Mouse (Mus musculus) layer of hippocampus, adult 2 months (tissue): ENCODE results near the gene Casp1. TPM values are rescaled to one million over a fixed set of nuclear protein-coding genes. Genes with fewer than 3 reads are reported as not detected.

ENCODE experiments used
- DNase-seq, 2 experiments: peaks; one replicate each; pipeline ENCODE4 v3.0.0; 2022; ENCODE audit warnings: low spot score in 2 of 2
- H3K27ac ChIP-seq: fragments of 200-600 bp; 2 replicates; pipeline ENCODE4 v1.8.1; 2022
- H3K4me3 ChIP-seq: fragments of 200-600 bp; 2 replicates; pipeline ENCODE4 v1.8.1; 2022; ENCODE audit warnings: mild to moderate bottlenecking
- CTCF ChIP-seq: fragments of 200-600 bp; conservative IDR thresholded peaks from 2 replicates; pipeline ENCODE4 v1.8.1; 2022; ENCODE audit warnings: antibody characterized with exemption, mild to moderate bottlenecking, moderate library complexity
- long read RNA-seq, 2 experiments: library from polyadenylated mRNA; stranded (forward); transcript quantifications; one replicate each; pipeline ENCODE4 v2.0.0; 2021; ENCODE audit warnings: borderline mapping rate in 2 of 2
- total RNA-seq, 2 experiments: library from RNA; stranded (reverse); gene quantifications; 2 replicates each; pipeline ENCODE4 v1.2.3; 2021

Casp1 gene
- total RNA-seq, result under 1 TPM; 0.54 to 0.97 TPM
- long read RNA-seq, experiment 1, result 0 reads
- long read RNA-seq, experiment 2, partial matches to known transcripts, result 0 of 1 reads
- long read RNA-seq, experiment 2, other reads (novel, unspliced or antisense), result 0 of 1 reads

DNA sequence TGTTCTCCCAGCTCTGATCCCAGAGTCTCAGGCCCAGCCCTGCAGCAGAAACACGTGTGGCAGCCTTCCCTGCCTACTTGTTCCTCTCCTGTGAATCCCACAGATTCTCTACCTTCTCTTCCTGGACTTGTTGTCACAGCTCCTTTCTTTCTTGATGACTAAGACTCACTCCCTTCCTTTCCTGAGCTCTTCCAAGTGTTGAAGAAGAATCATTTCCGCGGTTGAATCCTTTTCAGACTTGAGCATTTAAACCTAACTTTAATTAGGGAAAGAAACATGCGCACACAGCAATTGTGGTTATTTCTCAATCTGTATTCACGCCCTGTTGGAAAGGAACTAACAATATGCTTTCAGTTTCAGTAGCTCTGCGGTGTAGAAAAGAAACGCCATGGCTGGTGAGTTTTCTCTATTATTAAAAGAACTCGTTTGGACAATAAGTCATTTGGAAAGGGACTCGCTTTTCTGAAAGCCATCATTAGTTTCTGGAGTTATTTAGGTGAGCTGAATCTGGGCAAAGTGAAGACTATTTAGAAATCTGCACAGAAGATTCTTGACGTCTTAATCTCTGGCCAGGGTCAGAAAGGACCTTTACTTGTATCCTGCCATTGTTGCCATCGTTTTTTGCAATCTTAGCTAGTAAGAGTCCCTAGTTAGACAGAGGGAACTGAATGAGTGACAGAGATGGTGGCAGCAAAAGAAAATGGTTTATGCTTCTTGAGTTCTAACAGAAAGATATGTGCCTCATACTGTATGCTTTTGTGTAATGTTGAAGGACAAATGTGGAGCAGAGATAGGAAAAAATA, at the start of gene Casp1:
Gene Casp1 (plus strand): TSS at position 189 of the 803 bp plus-strand sequence.
- H3K4me3 ChIP-seq, result peak within 1 kb of the TSS; percentile 19
- no peak within 1 kb of the TSS for H3K27ac ChIP-seq
- TF ChIP-seq CTCF, result no peak
- no peak for DNase-seq

GRCm38 (mm10) chr9:5263951-5264475, 34.3 kb upstream of the Casp1 start:
- no peak for DNase-seq
- Histone ChIP-seq H3K27ac (no peak overlapping the region), H3K4me3 (no peak overlapping the region)
- no peak for TF ChIP-seq CTCF

DNA sequence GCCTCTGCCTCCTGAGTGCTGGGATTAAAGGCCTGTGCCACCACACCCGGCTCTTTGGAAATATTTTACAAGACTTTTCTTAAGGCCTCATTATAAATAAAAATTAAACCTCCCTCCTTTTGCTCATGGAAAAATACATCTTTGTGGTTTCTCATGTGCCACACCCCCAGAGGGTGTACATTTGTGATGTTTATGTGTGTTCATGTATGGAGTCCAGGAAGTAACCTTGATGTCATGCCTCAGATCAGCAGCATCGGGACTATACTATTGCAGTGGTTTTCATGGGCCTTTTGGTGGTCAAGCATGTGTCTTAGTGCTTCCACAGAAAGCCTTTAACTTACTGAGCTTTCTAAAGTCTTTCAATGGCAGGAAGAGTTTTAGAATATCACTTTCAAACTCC, 28.0 kb upstream of the Casp1 start:
- no peak overlapping the region for H3K4me3 ChIP-seq
- no peak overlapping the region for H3K27ac ChIP-seq
- TF ChIP-seq CTCF, result no peak
- DNase-seq, result no peak

DNA sequence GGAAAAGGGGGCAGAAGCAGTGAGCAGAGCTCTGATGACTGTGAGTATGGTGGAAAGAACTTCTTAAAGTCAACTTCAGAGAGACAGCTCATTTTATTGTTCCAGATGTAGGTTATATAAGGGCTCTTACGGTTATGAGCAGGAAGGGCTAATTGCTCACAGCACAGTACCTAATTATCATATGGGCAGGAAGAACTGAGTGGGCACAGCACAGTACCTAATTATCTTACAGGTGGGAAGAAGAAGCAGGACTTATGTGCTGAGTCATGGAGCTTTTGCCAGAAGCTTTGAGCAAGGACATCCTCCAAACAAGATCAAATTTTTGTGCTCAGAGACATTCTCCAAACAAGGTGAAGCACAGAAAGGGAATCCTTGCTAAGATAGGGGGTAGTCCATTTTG, 27.4 kb upstream of the Casp1 start:
- TF ChIP-seq CTCF, result no peak
- Histone ChIP-seq H3K27ac (no peak overlapping the region), H3K4me3 (no peak overlapping the region)
- DNase-seq, result no peak

DNA sequence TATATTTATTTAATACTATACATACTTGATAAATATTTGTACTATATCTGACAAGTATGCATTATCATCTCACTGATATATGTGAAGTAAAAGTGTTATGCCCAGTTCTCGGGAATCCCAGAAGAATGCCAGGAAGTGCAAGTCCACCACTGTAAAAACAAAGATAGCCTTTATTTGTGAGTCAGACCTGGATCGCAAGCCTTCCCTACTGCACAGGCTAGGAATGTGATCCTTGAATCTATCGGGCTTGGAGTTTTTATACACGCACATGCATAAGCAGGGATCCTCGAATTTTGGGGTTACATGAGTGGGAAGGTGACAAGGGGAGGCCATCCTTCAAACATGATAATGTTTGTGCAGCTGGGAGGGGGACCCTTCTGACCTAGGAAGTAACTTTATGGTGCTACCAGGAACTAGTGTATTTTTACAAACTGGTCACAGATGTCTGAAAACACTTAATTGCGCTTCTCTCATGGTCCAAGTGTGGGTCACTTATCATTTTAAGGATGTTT, 26.9 kb upstream of the Casp1 start:
- TF ChIP-seq CTCF, result no peak
- DNase-seq, result no peak

GRCm38 (mm10) chr9:5286071-5286470, 12.2 kb upstream of the Casp1 start:
- no peak for DNase-seq
- Histone ChIP-seq H3K27ac (no peak overlapping the region), H3K4me3 (no peak overlapping the region)
- no peak for TF ChIP-seq CTCF

More for the DNA sequence above, 26.9 kb upstream of the Casp1 start:
- Histone ChIP-seq H3K27ac (no peak overlapping the region), H3K4me3 (no peak overlapping the region)

DNA sequence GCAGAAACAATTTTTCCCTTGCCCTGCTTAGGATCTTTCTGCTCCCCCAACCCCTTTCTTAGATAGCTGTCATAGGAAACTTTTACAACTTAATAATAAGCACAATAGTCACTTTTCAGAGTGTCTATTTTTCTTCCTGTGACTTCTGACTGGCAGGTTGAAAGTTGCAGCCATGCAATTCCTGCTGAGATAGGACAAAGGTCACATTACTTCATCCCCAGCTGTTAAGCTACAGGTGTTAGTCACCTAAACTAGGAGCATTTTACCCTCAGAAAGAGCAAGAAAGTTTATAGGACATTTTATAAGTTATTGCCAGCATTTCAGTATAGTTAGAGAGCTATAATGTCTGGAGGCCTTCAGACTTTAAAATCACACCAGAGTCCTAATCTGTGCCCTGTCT, 11.7 kb upstream of the Casp1 start:
- DNase-seq, result no peak
- H3K4me3 ChIP-seq, result no peak overlapping the region
- TF ChIP-seq CTCF, result no peak

DNA sequence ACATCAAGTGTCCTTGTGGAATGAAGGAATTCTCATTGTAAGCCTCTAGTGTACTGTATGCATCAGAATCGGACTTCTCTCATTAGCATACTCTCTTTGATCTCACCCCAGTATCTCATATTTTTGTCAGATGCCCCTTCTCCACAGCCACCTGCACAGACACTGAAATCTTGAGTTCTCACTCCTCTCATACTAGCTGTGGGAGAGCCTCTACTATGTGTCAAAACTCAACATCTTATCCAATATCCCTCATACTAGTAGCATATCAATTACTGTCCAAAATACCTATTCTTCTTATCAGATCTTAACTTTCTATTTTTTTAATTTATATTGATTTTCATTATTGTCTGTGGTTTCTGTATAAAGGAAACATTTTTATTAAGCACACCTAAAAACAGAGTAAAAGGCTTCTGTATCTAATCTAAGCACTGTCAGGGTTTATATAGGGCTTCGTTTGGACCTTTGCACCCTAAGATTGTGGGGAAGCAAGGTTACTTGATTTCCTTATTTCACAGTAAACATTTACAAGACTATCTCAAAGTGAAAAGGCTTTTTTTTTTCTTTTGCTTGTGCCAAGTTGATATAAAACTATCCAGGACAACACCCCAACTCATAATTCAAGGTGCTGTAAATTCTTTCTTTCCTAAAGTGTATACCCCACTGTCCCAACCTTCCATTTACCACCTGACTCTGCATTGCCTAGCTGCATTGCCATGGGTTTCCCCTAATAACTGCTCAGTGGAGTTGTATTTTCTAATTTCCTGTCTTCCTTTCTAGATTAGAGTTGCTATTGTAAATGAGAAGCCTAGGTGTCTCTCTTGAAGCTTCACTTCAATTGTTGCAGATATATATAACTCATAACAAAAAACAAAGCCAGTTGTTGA, 1.7 kb upstream of the Casp1 start:
- TF ChIP-seq CTCF, result no peak
- DNase-seq, result no peak
- no peak overlapping the region for H3K27ac ChIP-seq
- H3K4me3 ChIP-seq, result no peak overlapping the region

More for the DNA sequence above, 11.7 kb upstream of the Casp1 start:
- no peak overlapping the region for H3K27ac ChIP-seq

- Histone ChIP-seq H3K27ac (no peak overlapping the region), H3K4me3 (no peak overlapping the region)
- TF ChIP-seq CTCF, result no peak
- DNase-seq, result no peak
Measured at GRCm38 (mm10) chr9:5299132-5299381, 740 bp downstream of the Casp1 start.

GRCm38 (mm10) chr9:5308561-5308960, 10.2 kb downstream of the Casp1 start, which contains the start of gene Casp4:
Gene Casp4 (plus strand): TSS chr9:5308828.
- no peak for DNase-seq
- Histone ChIP-seq H3K27ac (no peak within 1 kb of the TSS), H3K4me3 (peak within 1 kb of the TSS; percentile 20; the same call in 1 of the 2 replicates)
- TF ChIP-seq CTCF, result no peak

DNA sequence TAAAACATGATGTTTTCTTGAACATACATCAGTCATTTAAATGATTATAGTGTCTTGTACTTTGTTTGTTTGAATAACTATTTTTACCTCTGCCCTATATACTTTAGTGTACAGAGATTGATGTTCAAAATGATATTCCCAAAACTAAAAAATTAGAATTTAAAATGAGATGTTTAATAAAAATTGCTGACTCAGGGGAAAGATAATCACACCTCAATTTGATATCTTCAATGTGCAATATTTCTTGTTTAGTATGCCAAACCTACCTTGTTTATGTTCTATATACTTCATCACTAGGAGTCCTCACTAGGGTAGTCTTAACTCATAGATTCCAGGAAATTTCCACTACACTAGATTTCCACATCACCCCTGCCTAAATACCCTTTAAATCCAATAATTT, 11.8 kb downstream of the Casp1 start:
- TF ChIP-seq CTCF, result no peak
- no peak for DNase-seq
- Histone ChIP-seq H3K27ac (no peak overlapping the region), H3K4me3 (no peak overlapping the region)

GRCm38 (mm10) chr9:5311435-5311834, 13.1 kb downstream of the Casp1 start:
- no peak overlapping the region for H3K27ac ChIP-seq
- DNase-seq, result no peak
- no peak for TF ChIP-seq CTCF

DNA sequence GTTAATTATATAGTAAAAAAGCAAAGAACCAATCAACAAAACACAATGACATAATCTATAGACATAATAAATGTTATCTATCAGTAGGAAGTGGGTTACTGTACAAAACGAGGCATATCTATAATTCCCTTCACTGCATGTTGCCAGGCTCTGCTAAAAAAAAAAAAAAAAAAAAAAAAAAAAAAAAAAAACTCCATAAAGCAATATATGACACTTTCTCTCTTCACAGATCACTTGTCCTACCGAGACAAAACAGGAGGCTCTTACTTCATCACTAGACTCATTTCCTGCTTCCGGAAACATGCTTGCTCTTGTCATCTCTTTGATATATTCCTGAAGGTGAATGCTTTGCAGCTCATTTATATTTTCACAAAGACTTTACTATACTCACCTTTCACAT, 29.9 kb downstream of the Casp1 start:
- Histone ChIP-seq H3K4me3 (no peak overlapping the region), H3K27ac (no peak overlapping the region)
- TF ChIP-seq CTCF, result no peak
- DNase-seq, result no peak

More at GRCm38 (mm10) chr9:5311435-5311834, 13.1 kb downstream of the Casp1 start:
- no peak overlapping the region for H3K4me3 ChIP-seq
